Mouse (Mus musculus): ENCODE measurements around the gene Vmn1r220. TPM values are rescaled to one million over a fixed set of nuclear protein-coding genes. Genes with fewer than 3 reads are reported as not detected.

Vmn1r220 gene
- polyA plus RNA-seq (2014; fragmentation: Illumina TruSeq; extraction: RNeasy Lipid Tissue Mini Kit (QIAGEN cat#74804); ENCODE audit: low read depth, low replicate concordance), result not detected

GRCm38 (mm10) chr13:23187875-23188274 lies at the start of gene Vmn1r220:
Vmn1r220 (minus strand) TSS chr13:23187975.

GRCm38 (mm10) chr13:23235847-23236246 lies 48.1 kb upstream of the Vmn1r220 start, which contains the start of gene Vmn1r222:
Vmn1r222 (minus strand) TSS chr13:23235947.

GRCm38 (mm10) chr13:23213827-23214226 lies 26.1 kb upstream of the Vmn1r220 start, which contains the start of gene Vmn1r221:
Vmn1r221 (plus strand) TSS chr13:23214127.

GRCm38 (mm10) chr13:23159012-23159411 lies 28.8 kb downstream of the Vmn1r220 start, which contains the start of gene Vmn1r219:
Vmn1r219 (plus strand) TSS chr13:23159312.

GRCm38 (mm10) chr13:23133099-23133498 lies 54.7 kb downstream of the Vmn1r220 start, which contains the start of gene Vmn1r218:
Vmn1r218 (plus strand) TSS chr13:23133155.

Other genes starting within 250 kb of the Vmn1r220 start
- gene Vmn1r213, start 180.3 kb downstream of the Vmn1r220 start, polyA plus RNA-seq (2014; fragmentation: Illumina TruSeq; extraction: RNeasy Lipid Tissue Mini Kit (QIAGEN cat#74804); ENCODE audit: low read depth, low replicate concordance), result not detected
- not detected for gene Vmn1r214, start 157.6 kb downstream of the Vmn1r220 start, polyA plus RNA-seq (2014; fragmentation: Illumina TruSeq; extraction: RNeasy Lipid Tissue Mini Kit (QIAGEN cat#74804); ENCODE audit: low read depth, low replicate concordance)
- gene Vmn1r215, start 120.0 kb downstream of the Vmn1r220 start, polyA plus RNA-seq (2014; fragmentation: Illumina TruSeq; extraction: RNeasy Lipid Tissue Mini Kit (QIAGEN cat#74804); ENCODE audit: low read depth, low replicate concordance), result not detected
- gene Vmn1r217, start 69.7 kb downstream of the Vmn1r220 start, polyA plus RNA-seq (2014; fragmentation: Illumina TruSeq; extraction: RNeasy Lipid Tissue Mini Kit (QIAGEN cat#74804); ENCODE audit: low read depth, low replicate concordance), result not detected
- not detected for gene Vmn1r218, start 54.8 kb downstream of the Vmn1r220 start, polyA plus RNA-seq (2014; fragmentation: Illumina TruSeq; extraction: RNeasy Lipid Tissue Mini Kit (QIAGEN cat#74804); ENCODE audit: low read depth, low replicate concordance)
- not detected for gene Vmn1r219, start 28.7 kb downstream of the Vmn1r220 start, polyA plus RNA-seq (2014; fragmentation: Illumina TruSeq; extraction: RNeasy Lipid Tissue Mini Kit (QIAGEN cat#74804); ENCODE audit: low read depth, low replicate concordance)
- gene Vmn1r221, start 26.2 kb upstream of the Vmn1r220 start, polyA plus RNA-seq (2014; fragmentation: Illumina TruSeq; extraction: RNeasy Lipid Tissue Mini Kit (QIAGEN cat#74804); ENCODE audit: low read depth, low replicate concordance), result not detected
- not detected for gene Vmn1r222, start 48.0 kb upstream of the Vmn1r220 start, polyA plus RNA-seq (2014; fragmentation: Illumina TruSeq; extraction: RNeasy Lipid Tissue Mini Kit (QIAGEN cat#74804); ENCODE audit: low read depth, low replicate concordance)
- not detected for gene Vmn1r223, start 59.2 kb upstream of the Vmn1r220 start, polyA plus RNA-seq (2014; fragmentation: Illumina TruSeq; extraction: RNeasy Lipid Tissue Mini Kit (QIAGEN cat#74804); ENCODE audit: low read depth, low replicate concordance)
- gene Zfp322a, start 181.2 kb upstream of the Vmn1r220 start, polyA plus RNA-seq (2014; fragmentation: Illumina TruSeq; extraction: RNeasy Lipid Tissue Mini Kit (QIAGEN cat#74804); ENCODE audit: low read depth, low replicate concordance), result 16.7 TPM
- gene Abt1, start 235.9 kb upstream of the Vmn1r220 start, polyA plus RNA-seq (2014; fragmentation: Illumina TruSeq; extraction: RNeasy Lipid Tissue Mini Kit (QIAGEN cat#74804); ENCODE audit: low read depth, low replicate concordance), result 4.1 TPM